Mouse (Mus musculus): ENCODE results near the gene Slc16a7.

DNA sequence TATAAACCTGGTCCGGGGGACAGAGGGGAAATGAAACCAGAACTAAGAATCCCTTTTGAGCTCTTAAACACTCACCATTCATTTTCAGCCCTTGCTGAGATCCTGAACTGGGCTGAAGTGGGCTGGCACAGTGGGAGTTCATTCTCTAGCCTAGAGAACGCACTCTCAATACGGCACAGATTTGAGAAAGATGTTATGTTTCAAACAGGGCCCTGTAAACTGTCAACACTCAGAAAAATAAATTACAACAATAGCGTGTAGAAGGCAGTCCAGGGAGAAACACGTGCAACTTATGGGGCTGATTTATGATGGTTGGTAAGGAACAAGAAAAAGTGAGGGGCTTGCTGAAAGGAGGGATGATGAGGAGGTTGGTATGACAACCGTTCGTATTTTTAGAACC, 115.5 kb downstream of the Slc16a7 start:
- TF ChIP-seq POLR2A (IDR thresholded peaks at IDR 0.05; ENCODE audit: control insufficient read depth, extremely low read depth, insufficient read depth, low read length, poor library complexity) (no peak), CTCF (IDR thresholded peaks at IDR 0.05; ENCODE audit: borderline replicate concordance, control insufficient read depth, extremely low read depth, insufficient read depth, low read length, poor library complexity) (no peak)

All from thymus, adult 2 months (tissue).